Mouse (Mus musculus): Measurements from ENCODE around the gene Gm8947.
"Not testable (repeated sequence)": the region's sequence is repeated elsewhere in the genome, so short reads cannot be mapped to it uniquely, and the experiment has no call there.

Gm8947 gene

GRCm38 (mm10) chr1:151180167-151180566 lies 12.0 kb upstream of the Gm8947 start:
- no peak for DNase-seq (ENCODE audit: low spot score in 2 of 2)

GRCm38 (mm10) chr1:151182266-151182665 lies 9.9 kb upstream of the Gm8947 start, which contains the start of gene Gm47985:
Gene Gm47985, plus strand, starts transcription at chr1:151182537.
- DNase-seq (ENCODE audit: low spot score in 2 of 2) = not testable (repeated sequence)

- not testable (repeated sequence) for DNase-seq (ENCODE audit: low spot score in 2 of 2)
Measured at GRCm38 (mm10) chr1:151186186-151186585, 6.0 kb upstream of the Gm8947 start.

GRCm38 (mm10) chr1:151186879-151187424 lies 5.2 kb upstream of the Gm8947 start:
- DNase-seq (ENCODE audit: low spot score in 2 of 2) = not testable (repeated sequence)

- no peak for DNase-seq (ENCODE audit: low spot score in 2 of 2)
Measured at GRCm38 (mm10) chr1:151188469-151188868, 3.7 kb upstream of the Gm8947 start.

GRCm38 (mm10) chr1:151192739-151193138 lies 563 bp downstream of the Gm8947 start:
- not testable (repeated sequence) for DNase-seq (ENCODE audit: low spot score in 2 of 2)

GRCm38 (mm10) chr1:151195986-151196385 lies 3.8 kb downstream of the Gm8947 start:
- DNase-seq (ENCODE audit: low spot score in 2 of 2) = not testable (repeated sequence)

GRCm38 (mm10) chr1:151196690-151197089 lies 4.5 kb downstream of the Gm8947 start:
- not testable (repeated sequence) for DNase-seq (ENCODE audit: low spot score in 2 of 2)

GRCm38 (mm10) chr1:151198120-151198519 lies 5.9 kb downstream of the Gm8947 start, which contains the start of gene Gm47995:
Gene Gm47995, plus strand, starts transcription at chr1:151198448.
- DNase-seq (ENCODE audit: low spot score in 2 of 2) = not testable (repeated sequence)

- DNase-seq (ENCODE audit: low spot score in 2 of 2) = not testable (repeated sequence)
Measured at GRCm38 (mm10) chr1:151200620-151201019, 8.4 kb downstream of the Gm8947 start.

GRCm38 (mm10) chr1:151202771-151203170 lies 10.6 kb downstream of the Gm8947 start:
- DNase-seq (ENCODE audit: low spot score in 2 of 2) = not testable (repeated sequence)

- DNase-seq (ENCODE audit: low spot score in 2 of 2) = not testable (repeated sequence)
Measured at GRCm38 (mm10) chr1:151203818-151204217, 11.6 kb downstream of the Gm8947 start, which contains the start of gene 3110040M04Rik. Gene 3110040M04Rik, plus strand, starts transcription at chr1:151204121.

GRCm38 (mm10) chr1:151208493-151208892 lies 16.3 kb downstream of the Gm8947 start:
- not testable (repeated sequence) for DNase-seq (ENCODE audit: low spot score in 2 of 2)

GRCm38 (mm10) chr1:151208944-151209343 lies 16.8 kb downstream of the Gm8947 start:
- not testable (repeated sequence) for DNase-seq (ENCODE audit: low spot score in 2 of 2)

GRCm38 (mm10) chr1:151209824-151210355 lies 17.7 kb downstream of the Gm8947 start, which contains the start of gene Gm47996:
Gene Gm47996, plus strand, starts transcription at chr1:151210131.
- DNase-seq (ENCODE audit: low spot score in 2 of 2) = not testable (repeated sequence)

- DNase-seq (ENCODE audit: low spot score in 2 of 2) = not testable (repeated sequence)
Measured at GRCm38 (mm10) chr1:151211666-151212065, 19.5 kb downstream of the Gm8947 start.

- no peak for DNase-seq (ENCODE audit: low spot score in 2 of 2)
Measured at GRCm38 (mm10) chr1:151214862-151215261, 22.7 kb downstream of the Gm8947 start.

- DNase-seq (ENCODE audit: low spot score in 2 of 2) = peak in 1 of 2 experiments; percentile 6
Measured at GRCm38 (mm10) chr1:151215985-151216384, 23.8 kb downstream of the Gm8947 start.

- peak in 1 of 2 experiments; percentile 20 for DNase-seq (ENCODE audit: low spot score in 2 of 2)
Measured at GRCm38 (mm10) chr1:151216417-151216816, 24.2 kb downstream of the Gm8947 start.

GRCm38 (mm10) chr1:151219045-151219444 lies 26.9 kb downstream of the Gm8947 start:
- no peak for DNase-seq (ENCODE audit: low spot score in 2 of 2)

GRCm38 (mm10) chr1:151220098-151220497 lies 27.9 kb downstream of the Gm8947 start:
- DNase-seq (ENCODE audit: low spot score in 2 of 2) = no peak

GRCm38 (mm10) chr1:151222561-151223267 lies 30.5 kb downstream of the Gm8947 start:
- DNase-seq (ENCODE audit: low spot score in 2 of 2) = no peak
